Mouse (Mus musculus): ENCODE measurements around the gene Pakap.

DNA sequence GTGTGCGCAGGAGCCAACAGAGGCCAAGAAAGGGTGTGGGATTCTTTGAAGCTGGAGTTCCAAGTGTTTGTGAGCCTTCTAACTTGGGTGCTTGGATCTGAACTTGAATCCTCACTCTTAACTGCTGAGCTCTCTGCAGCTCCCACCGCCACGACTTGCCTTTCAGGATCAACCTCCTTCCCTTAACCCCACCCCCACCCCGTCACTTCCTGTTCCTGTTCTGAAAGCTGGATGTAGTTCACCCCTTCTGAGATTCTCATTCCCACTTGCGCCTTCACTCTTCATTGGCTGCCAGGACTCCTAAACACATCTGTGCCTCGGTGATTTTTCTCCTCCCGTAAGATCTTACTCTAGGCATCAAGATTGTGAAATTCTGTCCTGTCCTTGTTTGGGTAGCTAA, 106.4 kb downstream of the Pakap start:
- TF ChIP-seq POLR2A (IDR thresholded peaks at IDR 0.05; ENCODE audit: control insufficient read depth, extremely low read depth, insufficient read depth, low read length, poor library complexity) (no peak), CTCF (IDR thresholded peaks at IDR 0.05; ENCODE audit: borderline replicate concordance, control insufficient read depth, extremely low read depth, insufficient read depth, low read length, poor library complexity) (no peak)

Measured in thymus, adult 2 months (tissue).